Mouse (Mus musculus) midbrain, embryonic 13.5 days (tissue): ENCODE results near the gene Adam3. TPM values are rescaled to one million over a fixed set of nuclear protein-coding genes. Genes with fewer than 3 reads are reported as not detected.

Experiments used
- ATAC-seq: fragments of 200-750 bp; cut with Nextera tagmentation; 2 replicates; pipeline ENCODE4 v1.8.0; 2017; ENCODE audit warnings: mild to moderate bottlenecking, moderate TSS enrichment, moderate library complexity
- H3K27ac ChIP-seq: fragments of 300-500 bp; sonication (generic); 2 replicates; pipeline ENCODE4 v1.5.1; 2015; ENCODE audit warnings: inconsistent platforms, mild to moderate bottlenecking, moderate library complexity
- H3K27me3 ChIP-seq: fragments of 300-500 bp; sonication (generic); 2 replicates; pipeline ENCODE4 v1.6.1; 2015; ENCODE audit warnings: mild to moderate bottlenecking, inconsistent platforms
- H3K36me3 ChIP-seq: fragments of 300-500 bp; sonication (generic); 2 replicates; pipeline ENCODE4 v1.6.1; 2015; ENCODE audit warnings: mild to moderate bottlenecking, inconsistent platforms
- H3K4me1 ChIP-seq: fragments of 300-500 bp; sonication (generic); replicated peaks from 2 replicates; pipeline ENCODE4 v1.6.1; 2015; ENCODE audit warnings: inconsistent platforms
- H3K4me2 ChIP-seq: fragments of 300-500 bp; sonication (generic); replicated peaks from 2 replicates; pipeline ENCODE4 v1.6.1; 2015; ENCODE audit warnings: moderate library complexity, mild to moderate bottlenecking, inconsistent platforms
- H3K4me3 ChIP-seq: fragments of 300-500 bp; sonication (generic); replicated peaks from 2 replicates; pipeline ENCODE4 v1.5.1; 2015; ENCODE audit warnings: mild to moderate bottlenecking, inconsistent platforms
- H3K9ac ChIP-seq: fragments of 300-500 bp; sonication (generic); replicated peaks from 2 replicates; pipeline ENCODE4 v1.6.1; 2015; ENCODE audit warnings: mild to moderate bottlenecking, inconsistent platforms
- H3K9me3 ChIP-seq: fragments of 300-500 bp; sonication (generic); 2 replicates; pipeline ENCODE4 v1.6.1; 2016; ENCODE audit warnings: mild to moderate bottlenecking, inconsistent platforms
- WGBS: fragments of 180-500 bp; shearing (Covaris S2); methylation state at CpG from one replicate; pipeline ENCODE4 v1.1.7; 2015; 5-methylcytosine and 5-hydroxymethylcytosine counted together
- polyA plus RNA-seq: library from polyadenylated mRNA; unstranded; fragments of >200 nt; fragmentation: Nextera tagmentation; extraction: Ambion mirVana; gene quantifications from 2 replicates; pipeline ENCODE4 v1.2.1, GENCODE M21; 2015

Adam3 gene
- not detected in 2 replicates for polyA plus RNA-seq

- WGBS: 70% methylated on average over 11 of the region's 11 CpGs
- H3K27ac ChIP-seq: no peak within 1 kb of the TSS
- no peak for ATAC-seq
These were observed at the start of gene Adam3 for GRCm38 (mm10) chr8:24725630-24726029. Gene Adam3, minus strand, starts transcription at chr8:24725852.

GRCm38 (mm10) chr8:24724886-24725626 lies 596 bp downstream of the Adam3 start:
- H3K36me3 ChIP-seq: no peaks in the 10 kb centered on the region
- H3K4me3 ChIP-seq: no peak overlapping the region
- H3K9ac ChIP-seq: no peak overlapping the region
- H3K4me2 ChIP-seq: no peak overlapping the region
- H3K27ac ChIP-seq: no peak overlapping the region
- H3K9me3 ChIP-seq: no peaks in the 10 kb centered on the region
- ATAC-seq: no peak
- WGBS: 76% methylated on average over 16 of the region's 16 CpGs
- peaks cover 5% of the 10 kb centered on the region; the same call in 1 of the 2 replicates for H3K4me1 ChIP-seq
- H3K27me3 ChIP-seq: no peaks in the 10 kb centered on the region

More at GRCm38 (mm10) chr8:24725630-24726029, at the start of gene Adam3:
- Histone ChIP-seq H3K9ac (no peak within 1 kb of the TSS), H3K4me1 (peaks cover 5% of the 10 kb centered on the region; the same call in 1 of the 2 replicates), H3K4me2 (no peak within 1 kb of the TSS), H3K27me3 (no peaks in the 10 kb centered on the region), H3K9me3 (no peaks in the 10 kb centered on the region), H3K4me3 (no peak within 1 kb of the TSS), H3K36me3 (no peaks in the 10 kb centered on the region)

Other genes with a start within 250 kb of the Adam3 start
- 0.32 and 0.40 TPM in 2 replicates for gene Adam5, start 98.5 kb upstream of the Adam3 start, polyA plus RNA-seq